Mouse (Mus musculus) kidney, postnatal 10 days (tissue): ENCODE results near the gene Clcn7.
"Not testable (repeated sequence)": the region's sequence is repeated elsewhere in the genome, so short reads cannot be mapped to it uniquely, and the experiment has no call there.

Experiments used
- DNase-seq: peaks from one replicate; pipeline ENCODE4 v3.0.0; 2021; ENCODE audit warnings: mixed read lengths

Clcn7 gene

DNA sequence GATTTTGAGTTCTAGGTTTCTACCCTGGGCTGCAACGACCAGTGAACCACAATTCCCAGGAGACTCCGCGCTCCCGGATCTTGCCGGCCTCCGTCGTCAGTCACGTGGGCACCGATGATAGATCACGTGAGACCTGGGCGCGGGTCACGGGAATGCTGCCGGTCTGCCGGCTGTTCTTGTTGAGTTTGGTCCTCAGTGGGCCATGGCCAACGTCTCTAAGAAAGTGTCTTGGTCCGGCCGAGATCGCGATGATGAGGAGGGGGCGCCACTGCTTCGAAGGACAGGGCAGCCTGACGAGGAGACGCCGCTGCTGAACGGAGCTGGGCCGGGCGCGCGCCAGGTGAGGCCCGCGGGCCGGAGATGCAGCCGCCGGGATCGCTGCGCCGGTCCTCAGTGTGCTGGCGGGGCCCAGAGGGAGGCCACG is at the start of gene Clcn7:
TSS of gene Clcn7 (plus strand) at position 117 of the 424 bp plus-strand sequence.
- DNase-seq, result peak; percentile 97

DNA sequence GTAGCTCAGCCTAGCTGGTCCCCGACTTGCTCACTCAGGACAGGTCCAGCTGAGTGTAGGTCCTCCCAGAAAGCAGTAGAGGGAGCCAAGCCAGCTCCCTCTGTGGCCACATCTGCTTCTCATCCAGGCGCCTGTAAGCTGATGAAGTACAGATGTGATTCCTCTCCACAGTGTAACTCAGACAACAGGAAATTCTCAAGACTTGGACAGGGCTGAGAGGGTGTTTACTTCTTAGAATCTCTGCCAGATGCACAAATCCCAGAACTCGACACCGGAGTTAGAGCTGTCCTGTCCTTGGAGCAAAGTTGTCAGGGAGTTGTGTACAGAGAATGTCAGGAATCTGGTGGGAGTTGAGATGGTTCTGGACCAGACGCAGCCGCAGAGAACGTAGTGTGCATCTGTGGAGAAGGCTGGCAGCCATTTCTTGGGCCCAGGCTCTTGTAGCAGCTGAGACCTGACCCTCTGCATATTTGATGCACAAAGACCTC is 49.7 kb upstream of the Clcn7 start, which contains the start of gene Tmem204:
TSS of gene Tmem204 (minus strand) at position 148 of the 488 bp plus-strand sequence.
- DNase-seq, result peak; percentile 85

DNA sequence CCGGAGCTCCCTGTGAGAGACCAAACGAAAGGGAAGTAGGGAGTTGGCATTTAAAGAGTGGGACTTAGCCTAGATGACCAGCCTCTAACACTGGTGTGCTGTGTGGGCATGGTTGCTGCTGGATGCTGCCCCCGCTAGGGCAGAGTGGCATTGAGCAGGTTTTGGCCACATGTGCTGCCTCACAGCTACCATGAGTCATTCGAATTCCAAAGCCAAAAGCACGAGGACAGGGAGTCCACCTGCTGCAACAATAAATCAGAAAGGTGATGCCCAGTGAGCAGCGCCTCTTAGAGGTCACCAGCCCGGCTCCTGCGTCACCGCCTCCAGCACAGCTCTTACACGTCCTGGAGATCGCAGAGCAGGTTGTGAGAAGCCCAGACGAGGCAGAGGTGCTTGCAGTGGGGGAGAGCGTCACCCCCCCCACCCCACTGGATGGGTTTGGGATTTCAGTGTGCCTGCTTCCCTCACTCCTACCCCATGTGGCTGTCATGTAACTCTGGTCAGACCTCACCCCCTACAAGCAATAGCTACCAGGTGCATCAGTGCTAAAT is 48.3 kb upstream of the Clcn7 start:
- DNase-seq, result no peak

DNA sequence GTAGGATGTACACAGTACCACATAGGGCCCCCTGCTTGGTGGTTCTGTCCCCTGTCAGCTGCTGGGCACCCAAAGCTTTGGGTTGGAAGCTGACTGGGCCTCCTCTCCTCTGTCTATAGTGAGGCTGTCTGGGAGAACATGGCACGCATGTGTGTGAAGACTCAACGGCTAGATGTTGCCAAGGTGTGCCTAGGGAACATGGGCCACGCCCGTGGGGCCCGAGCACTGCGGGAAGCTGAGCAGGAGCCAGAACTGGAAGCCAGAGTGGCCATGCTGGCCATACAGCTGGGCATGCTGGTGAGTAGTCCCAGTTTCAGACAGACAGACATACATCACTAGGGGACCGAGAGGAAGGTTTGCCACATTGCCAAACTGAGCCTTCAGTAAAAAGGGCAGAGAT is 46.5 kb upstream of the Clcn7 start:
- DNase-seq, result no peak

DNA sequence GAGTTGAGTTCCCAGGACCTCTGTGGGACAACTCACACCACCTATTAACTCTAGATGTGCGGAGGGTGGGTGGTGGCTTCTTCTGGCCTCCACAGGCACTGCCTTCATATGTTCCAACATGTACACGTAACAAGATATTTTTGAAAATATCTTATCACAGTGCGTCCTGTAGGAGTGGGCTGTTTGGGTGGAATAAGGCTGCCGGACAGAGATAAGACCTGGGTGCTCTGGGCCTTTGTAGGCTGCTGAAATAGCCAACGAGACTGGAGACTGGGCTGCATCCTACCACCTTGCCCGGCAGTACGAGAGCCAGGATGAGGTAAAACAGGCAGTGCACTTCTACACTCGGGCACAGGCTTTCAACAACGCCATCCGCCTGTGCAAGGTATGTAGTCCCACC is 44.0 kb upstream of the Clcn7 start:
- no peak for DNase-seq

DNA sequence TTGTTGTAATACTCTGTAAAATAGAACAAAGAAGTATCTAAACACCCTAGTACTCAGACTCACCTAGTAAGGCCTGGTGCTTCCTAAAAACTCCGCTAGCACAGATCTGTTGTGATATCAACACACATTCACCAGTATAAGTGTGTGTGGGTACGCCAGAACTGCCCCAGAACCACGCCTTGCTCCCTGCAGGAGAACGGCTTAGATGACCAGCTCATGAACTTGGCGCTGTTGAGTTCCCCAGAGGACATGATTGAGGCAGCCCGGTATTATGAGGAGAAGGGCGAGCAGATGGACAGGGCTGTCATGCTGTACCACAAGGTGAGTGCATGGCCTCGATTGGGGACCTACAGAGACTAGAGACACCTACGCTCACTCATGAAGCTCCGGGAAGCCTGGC is 42.7 kb upstream of the Clcn7 start:
- no peak for DNase-seq

DNA sequence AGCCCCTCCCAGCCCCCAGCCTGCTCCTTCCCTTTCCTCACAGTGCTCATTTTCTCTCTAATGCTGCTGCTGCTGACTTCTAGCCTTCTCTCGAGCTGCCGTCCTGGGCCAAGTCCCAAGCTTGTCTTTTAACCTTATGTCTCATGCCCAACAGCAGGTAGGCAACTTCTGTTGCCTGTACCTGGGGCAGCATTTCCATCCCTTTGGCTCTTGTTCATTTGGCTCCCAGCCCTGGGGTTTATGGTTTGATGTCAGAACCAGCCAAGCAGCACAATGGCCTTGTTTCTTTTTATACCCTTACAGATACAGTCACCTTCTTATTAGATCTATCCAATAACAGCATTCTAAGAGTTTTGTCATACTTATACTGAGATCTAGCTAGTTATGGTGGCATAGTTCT is 37.0 kb upstream of the Clcn7 start:
- DNase-seq, result peak; percentile 39

DNA sequence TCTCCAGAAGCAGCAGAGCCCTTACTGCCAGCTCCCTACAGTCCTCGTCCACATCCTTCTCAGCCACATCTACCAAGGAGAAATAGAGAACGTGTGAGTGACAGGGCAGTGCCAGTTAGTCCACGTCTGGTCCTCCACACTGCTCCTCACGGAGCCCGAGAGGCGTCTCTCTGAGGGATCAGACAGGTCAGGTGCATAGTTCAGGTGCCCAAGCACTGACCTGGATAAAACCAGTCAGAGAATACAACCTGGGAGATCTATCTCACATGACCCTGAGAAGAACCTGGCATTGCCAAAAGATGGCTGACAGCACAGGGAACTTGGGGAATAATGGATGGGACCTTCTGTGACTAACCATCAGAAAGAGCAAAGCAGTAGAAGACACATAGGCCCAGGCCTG is 33.1 kb upstream of the Clcn7 start:
- no peak for DNase-seq

DNA sequence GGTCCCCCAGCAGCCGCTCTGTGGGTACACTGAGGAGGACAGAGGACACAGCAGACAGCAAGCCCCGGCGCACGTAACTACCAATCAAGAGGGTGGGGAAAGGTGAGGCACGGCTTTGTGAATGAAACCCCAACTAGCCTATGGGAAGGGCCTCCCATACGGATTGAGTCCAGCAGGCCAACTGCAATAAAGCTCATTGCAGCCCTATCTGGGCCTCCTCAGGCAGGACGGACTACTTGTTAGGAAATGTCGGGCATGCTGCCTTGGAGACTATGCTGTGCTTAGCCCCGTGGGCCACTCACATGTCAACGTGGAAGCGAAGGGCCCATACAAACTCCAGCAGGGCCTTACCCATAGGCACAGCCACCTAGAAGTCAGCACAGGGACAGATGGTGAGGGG is 31.9 kb upstream of the Clcn7 start:
- DNase-seq, result no peak

DNA sequence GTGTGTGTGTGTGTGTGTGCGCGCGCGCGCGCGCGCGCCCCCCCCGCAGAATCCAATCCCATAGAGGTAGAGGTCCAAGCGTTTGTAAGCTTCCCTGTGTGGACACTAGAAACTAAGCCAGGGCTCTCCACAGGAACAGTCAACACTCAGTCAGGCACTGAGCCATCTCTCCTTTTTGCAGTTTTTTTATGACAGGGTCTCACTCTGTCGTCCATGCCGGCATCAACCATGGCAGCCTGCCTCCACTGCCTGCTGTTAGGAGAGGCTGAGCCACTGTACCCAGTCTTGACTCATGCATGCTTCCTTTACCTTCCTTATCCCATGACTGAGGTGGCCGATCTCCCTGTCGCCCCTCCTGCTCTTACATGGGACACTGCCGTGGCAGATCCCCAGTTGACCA is 25.4 kb upstream of the Clcn7 start:
- no peak for DNase-seq

DNA sequence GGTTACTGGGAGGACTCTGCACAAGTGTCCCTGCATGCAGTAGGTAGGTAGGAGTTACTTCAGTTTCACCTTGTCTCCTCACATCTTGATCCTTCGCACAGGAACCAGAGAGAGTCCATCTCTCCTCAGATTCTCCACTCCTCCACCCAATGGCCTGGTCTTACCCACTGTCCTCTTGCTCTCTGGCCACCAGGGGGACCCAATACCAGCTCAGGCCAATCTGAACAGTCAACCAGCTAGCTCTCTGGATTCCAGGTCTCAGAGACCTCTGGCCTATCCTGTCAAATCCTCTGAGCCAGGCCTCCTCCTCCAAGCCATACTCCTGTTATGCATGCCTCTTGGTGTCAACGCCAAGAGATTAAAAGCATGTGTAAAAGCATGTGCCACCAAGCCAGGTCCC is 23.6 kb upstream of the Clcn7 start:
- peak; percentile 73 for DNase-seq

DNA sequence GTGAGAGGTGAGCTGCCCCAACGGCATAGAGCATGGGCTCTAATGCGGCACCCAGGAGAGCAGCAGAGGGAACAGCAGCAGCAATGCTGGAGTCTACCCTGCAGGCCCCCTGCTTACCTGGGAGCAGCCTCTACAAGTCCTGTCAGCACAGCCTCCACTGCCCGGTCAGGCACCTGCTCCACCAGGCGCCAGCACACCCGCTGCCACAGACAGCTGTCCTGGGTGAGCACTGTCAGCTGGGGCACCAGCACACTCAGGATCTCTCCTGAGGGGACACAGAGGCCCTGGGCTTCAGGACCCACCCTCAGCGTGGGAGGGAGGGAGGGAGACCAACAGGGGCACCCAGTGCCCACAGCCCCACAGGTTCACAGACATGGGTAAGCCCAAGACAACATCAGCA is 22.6 kb upstream of the Clcn7 start:
- no peak for DNase-seq

DNA sequence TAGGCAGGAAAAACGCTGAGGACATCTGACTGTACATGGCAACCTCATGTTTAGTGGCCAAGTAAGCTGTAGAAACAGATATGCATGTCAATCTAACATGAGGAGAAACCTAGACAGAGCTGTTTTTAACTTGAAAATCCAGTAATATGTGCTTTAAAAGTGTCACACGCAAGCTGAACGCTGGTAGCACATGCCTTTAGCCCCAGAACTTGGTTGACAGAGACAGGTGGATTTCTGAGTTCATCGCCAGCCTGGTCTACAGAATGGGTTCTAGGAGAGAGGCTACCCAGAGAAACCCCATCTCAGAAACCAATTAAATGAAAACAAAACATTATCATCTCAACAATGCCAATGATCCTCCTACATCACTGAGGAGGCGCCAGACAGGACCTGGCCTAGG is 22.0 kb upstream of the Clcn7 start:
- DNase-seq, result no peak

DNA sequence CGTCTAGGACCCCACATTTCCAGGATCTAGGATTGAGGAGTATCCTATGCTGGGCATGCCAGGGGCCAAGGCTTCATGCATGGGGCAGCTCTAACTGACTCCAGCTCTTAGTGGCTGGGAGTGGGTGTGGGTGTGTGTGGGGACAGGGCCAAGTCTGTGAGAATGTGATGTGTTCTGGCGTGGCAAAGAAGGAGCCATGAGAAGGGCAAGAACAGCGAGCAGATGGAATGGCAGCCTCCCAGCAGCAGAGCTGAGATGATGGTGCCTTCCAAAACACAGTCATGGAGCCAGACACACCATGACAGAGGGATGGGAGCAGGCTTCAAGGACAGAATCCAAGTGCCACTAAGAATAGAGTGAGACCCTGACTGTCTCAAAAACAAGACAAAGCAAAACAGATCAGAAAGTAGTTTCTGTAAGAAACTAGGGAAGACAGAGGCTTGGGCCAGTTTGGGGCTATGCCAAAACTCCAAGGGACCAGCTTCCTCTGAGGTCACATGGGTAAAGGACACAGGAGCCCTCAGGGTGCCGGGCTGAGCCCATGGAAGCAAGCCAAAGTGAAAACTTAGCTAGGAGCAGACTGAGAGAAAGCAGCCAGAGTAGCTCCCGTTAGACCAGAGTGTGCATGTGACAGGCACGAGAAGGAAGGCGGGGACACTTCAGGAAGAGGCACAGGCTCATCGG is 21.3 kb upstream of the Clcn7 start:
- DNase-seq, result peak; percentile 54

DNA sequence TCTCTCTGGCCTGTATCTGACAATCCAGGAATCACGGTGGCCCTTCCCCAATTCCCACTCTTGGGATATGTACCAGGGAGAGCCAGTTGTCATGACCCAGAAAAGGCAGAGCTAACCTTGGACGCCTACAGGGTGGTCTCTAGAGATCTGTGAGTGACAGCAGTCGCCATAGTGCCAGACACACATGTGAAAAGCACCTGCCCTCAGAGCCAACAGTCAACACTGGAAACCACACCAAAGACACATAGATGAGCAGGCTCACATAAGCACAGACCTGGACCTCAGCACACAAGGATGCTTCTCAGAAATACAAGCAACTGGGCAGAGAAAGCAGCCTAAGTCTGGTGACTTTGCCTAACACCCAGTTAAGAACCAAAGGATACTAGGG is 20.8 kb upstream of the Clcn7 start:
- DNase-seq, result no peak

DNA sequence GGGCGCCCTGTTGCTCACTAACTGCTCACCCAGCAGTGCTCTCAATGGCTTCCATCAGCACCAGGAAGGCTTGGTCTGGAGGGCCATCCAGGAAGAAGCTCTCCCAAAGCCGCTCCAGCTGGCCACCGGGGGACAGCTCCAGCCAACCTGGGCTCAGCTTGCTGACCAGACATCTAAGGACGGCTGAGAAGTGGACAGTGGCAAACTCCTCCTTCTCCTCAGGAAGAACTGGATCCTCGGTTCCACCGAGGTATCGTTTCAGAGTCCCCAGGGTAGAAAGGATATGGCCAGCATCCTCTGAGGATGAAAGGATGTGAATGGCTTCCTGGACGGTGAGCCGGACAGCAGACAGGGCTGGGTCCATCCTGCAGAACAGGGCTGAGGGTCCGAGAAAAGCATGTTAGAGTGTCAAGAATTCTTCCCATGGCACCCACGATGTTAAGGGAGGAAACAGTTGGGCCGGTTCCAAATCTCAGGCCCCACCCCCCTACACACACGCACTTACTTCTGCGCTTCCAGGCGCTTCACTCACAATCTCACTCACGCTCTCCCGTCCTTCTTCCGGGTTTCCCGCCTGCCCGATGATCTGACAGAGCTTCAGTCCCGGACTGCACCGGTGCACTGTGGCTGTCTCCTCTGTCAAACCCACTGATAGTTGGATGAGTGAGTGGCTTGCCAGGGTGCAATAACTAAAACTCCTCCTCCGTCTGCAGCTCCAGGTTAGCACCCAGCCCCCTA is 18.1 kb upstream of the Clcn7 start:
- DNase-seq, result peak; percentile 61

DNA sequence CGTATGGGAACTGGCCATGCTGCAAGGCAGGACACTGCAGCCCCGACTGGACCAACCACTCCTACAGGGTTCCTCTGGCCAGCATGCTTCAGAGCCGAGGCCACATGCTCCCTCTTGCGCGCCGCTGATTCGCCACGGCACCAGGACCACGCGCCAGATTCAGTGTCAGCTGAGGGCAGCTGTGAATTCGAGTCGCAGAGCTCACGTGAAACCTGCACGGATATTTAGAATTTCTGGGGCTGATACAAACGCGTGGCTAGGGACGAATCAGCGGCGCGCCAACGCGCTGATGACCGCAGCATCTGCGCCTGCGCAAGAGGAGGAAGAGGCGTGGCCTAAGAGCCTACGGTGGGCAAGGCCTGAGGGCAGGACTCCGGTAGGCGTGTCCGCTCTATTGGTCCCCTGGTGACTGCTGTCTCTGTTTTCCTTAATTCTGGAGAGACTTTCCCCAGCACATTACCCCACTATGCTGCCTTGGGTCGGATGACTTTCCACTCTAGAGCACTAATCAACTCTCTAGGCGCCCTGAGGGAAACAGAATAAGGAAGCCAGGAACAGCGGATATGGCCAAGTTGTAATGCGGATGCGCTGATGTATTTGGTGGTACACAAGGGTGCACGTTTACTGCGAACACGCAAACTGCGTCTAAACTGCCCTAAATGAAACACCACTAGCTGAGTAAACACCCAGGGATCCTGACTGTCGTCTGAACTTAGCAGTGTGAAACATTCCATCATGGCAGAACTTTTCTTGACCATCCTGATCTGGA is 17.3 kb upstream of the Clcn7 start, which contains the start of gene Telo2:
TSS of gene Telo2 (minus strand) at position 304 of the 769 bp plus-strand sequence.
- DNase-seq, result peak; percentile 96

DNA sequence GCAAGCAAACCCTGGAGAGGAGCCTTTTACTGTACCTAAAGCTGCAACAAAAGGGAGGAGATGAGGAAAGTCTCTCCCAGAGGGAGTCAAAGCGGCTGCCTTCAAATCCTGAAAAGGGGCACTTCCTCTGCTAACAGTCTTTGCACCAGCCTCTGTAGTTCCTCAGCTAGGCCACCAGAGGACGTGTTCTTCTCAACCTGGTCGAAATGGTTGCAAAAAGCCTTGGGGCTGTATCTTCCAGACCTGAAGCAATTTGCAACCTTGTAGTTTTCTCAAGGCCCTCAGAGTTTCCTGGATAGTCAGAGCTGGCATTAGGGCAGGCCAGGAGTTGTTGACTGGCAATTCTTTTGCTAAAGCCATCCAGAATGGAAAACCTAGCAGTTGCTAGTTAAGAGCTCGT is 15.9 kb upstream of the Clcn7 start:
- DNase-seq, result no peak

DNA sequence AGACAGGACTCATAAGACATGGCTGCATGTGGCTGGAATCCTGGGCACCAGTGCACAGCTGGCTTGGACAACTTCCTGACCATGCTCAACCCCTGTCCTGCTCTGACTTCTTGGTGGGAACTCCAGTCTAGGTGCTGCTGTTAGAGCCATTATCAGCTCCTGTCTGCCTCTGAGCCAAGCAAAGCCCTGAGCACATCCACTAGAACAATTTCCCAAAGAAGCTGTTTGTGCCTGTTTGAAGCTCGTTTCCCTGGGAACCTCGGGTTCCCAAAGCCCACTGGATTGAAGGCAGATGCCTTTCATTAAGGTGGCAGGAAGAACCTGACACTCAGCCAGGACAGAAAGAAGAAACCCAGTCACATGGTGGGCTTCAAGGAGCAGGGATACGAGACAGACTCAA is 12.8 kb upstream of the Clcn7 start, which contains the start of gene Ptx4:
TSS of gene Ptx4 (plus strand) at position 355 of the 400 bp plus-strand sequence.
- DNase-seq, result no peak

DNA sequence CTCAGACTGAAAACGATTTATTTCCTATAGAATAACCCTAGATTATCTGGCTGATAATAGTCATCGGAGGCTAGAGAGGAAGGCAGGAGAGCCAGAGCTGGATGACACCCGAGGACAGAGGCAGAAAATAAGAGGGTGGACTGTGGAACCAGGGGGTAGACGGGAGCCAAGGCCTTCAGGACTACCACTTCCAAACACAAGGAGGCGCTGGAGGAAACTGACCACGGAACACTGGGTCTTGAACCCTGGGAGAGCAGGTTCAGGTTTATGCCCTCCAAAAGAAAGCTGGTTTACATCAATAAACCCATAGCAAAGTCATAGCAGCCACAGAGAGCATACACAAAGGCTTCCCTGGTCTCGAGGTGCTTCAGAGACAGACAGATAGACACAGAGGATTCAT is 9.2 kb upstream of the Clcn7 start:
- no peak for DNase-seq

DNA sequence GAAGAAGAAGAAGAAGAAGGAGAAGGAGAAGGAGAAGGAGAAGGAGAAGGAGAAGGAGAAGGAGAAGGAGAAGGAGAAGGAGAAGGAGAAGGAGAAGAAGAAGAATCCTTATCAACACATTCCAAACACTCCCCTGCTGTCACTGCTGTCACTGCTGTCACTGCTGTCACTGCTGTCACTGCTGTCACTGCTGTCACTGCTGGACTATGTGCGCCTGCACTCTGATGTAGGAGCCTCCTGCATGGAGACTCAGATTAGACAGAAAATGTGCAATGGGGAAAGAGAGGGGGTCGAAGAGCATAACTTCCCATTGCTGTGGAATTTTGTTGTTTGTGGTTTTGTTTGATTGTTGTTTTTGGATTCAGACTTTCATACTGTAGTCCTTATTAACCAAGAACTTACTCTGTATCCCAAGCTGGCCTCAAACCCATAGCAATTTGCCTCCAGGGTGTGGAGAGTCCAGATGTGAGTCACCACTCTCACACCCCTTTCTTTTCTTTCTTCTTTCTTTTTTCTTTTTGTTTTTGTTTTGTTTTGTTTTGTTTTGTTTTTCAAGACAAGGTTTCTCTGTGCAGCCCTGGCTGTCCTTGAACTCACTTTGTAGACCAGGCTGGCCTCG is 7.6 kb upstream of the Clcn7 start:
- DNase-seq, result not testable (repeated sequence)

DNA sequence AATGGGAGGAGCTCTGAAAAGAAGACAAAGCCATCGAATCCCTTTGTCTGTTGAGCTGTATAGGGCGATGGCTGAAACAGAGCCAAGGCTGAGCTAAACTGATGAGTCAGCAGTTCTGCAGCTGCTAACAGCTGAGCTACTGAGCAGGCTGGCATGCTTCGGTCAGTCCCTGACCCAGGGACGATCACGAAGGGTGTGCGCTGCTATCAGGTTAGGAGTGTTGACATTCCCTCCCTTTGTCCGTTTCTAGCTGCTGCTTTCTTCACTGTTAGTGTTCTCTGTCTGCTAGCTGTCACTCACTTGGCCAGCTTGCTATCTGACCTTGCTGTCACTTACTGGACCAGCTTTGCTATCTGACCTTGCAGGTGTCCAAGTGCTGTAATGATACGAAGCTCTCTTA is 6.1 kb upstream of the Clcn7 start:
- DNase-seq, result no peak

DNA sequence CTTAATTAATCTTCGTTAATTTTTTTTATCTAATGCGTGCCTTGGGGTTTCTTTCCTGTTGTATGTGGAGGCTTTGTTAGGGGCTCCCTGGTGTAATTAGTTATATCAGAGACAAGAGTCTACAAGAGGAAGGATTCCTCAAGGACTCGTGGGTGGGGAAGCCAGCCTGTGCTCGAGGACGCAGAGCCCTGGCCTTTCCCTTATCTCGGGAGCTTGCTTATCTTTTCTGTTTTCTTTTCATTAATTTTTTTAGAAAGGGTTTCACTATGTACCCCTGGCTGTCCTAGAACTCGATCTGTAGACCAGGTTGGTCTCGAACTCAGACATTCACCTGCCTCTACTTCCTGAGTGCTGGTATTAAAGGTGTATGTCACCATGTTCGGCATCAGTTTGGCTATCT is 5.5 kb upstream of the Clcn7 start:
- no peak for DNase-seq
